In genomic region chr11:68559546-68559945, GRCm38 (mm10) we compare ENCODE assay signal across 17 mouse cellular contexts. TPM values are rescaled to one million over a fixed set of nuclear protein-coding genes. Genes with fewer than 3 reads are reported as not detected.
DNase-seq lines count a peak whose midpoint lies in the region; ATAC-seq and TF ChIP-seq lines count a peak whose summit lies in the region.
"Had no signal": no experiment of that assay in that cellular context is flagged by ENCODE, and none has a peak within 500 bp of the region (broad histone marks: within the 10 kb centered on the region; RNA-seq: fewer than 3 reads in every experiment).

No protein-coding gene starts in this region.

- no peak for DNase-seq in gastrocnemius, adult 2 months
- no peak for DNase-seq in gastrocnemius, postnatal 4 days (ENCODE audit: low spot score in 2 of 2)
- DNase-seq in lung, adult 2 months = no peak
- DNase-seq in lung, postnatal 25 days (ENCODE audit: low spot score) = no peak
- DNase-seq in MEL (ENCODE audit: low read depth, low spot score) = peak; percentile 70
- no peak for DNase-seq in stomach, postnatal 0 days (ENCODE audit: low spot score)
- no peak for DNase-seq in gastrocnemius, postnatal 10 days
- DNase-seq in layer of hippocampus, postnatal 10 days (ENCODE audit: low spot score in 2 of 2) = no peak
- DNase-seq: adrenal gland, adult 8-10 months; cerebellum, adult 18-20 months; kidney, adult 11 months; spleen, adult 18-20 months had no signal

- H3K27me3 ChIP-seq in MEL (ENCODE audit: control insufficient read depth in 1 of 2, insufficient read depth in 2 of 2, low read length in 2 of 2) = peaks cover 2 to 10% of the 10 kb centered on the region in 2 experiments
- H3K27me3 ChIP-seq in stomach, postnatal 0 days (ENCODE audit: control insufficient read depth, insufficient read depth, low read length) = no peaks in the 10 kb centered on the region

- peak; percentile 53 for TF ChIP-seq CTCF in gastrocnemius, adult 2 months (IDR thresholded peaks at IDR 0.05)
- TF ChIP-seq CTCF in lung, adult 2 months (IDR thresholded peaks at IDR 0.05; ENCODE audit: insufficient read depth, low read length) = peak; percentile 36; the same call in 1 of the 2 replicates
- peak; percentile 61 to 84 (median 78) for TF ChIP-seq CTCF in MEL (IDR thresholded peaks at IDR 0.05 in 2 of 3, conservative IDR thresholded peaks at IDR 0.05 in 1 of 3; ENCODE audit: control insufficient read depth in 1 of 3, insufficient read depth in 1 of 3, low read depth in 2 of 3, low read length in 3 of 3, poor library complexity in 1 of 3, severe bottlenecking in 1 of 3)
- peak; percentile 64 for TF ChIP-seq CTCF in stomach, postnatal 0 days (IDR thresholded peaks at IDR 0.05; ENCODE audit: low read depth)

- H3K79me2 ChIP-seq in MEL (ENCODE audit: control insufficient read depth, insufficient read depth, low read length, poor library complexity) = no peaks in the 10 kb centered on the region

- intact Hi-C loops in gastrocnemius, adult 2 months (cut with DNase I) = no loop called here

- H3K4me2 ChIP-seq in stomach, postnatal 0 days (replicated peaks; ENCODE audit: low read depth) = no peak overlapping the region
- H3K4me2 ChIP-seq: embryonic facial prominence, embryonic 12.5 days; liver, embryonic 15.5 days; midbrain, embryonic 13.5 days had no signal

- no peak for TF ChIP-seq EP300 in MEL (IDR thresholded peaks at IDR 0.05; ENCODE audit: low read depth in 1 of 2, low read length in 2 of 2)
- no peak for TF ChIP-seq EP300 in stomach, postnatal 0 days (optimal IDR thresholded peaks at IDR 0.05)

- H3K27ac ChIP-seq in gastrocnemius, adult 2 months = no peak overlapping the region
- H3K27ac ChIP-seq in MEL (ENCODE audit: control insufficient read depth, low read depth, low read length) = no peak overlapping the region
- H3K27ac ChIP-seq in stomach, postnatal 0 days (replicated peaks) = no peak overlapping the region
- H3K27ac ChIP-seq: embryonic facial prominence, embryonic 12.5 days; liver, embryonic 15.5 days; midbrain, embryonic 13.5 days had no signal

- TF ChIP-seq POLR2A in lung, adult 2 months (IDR thresholded peaks at IDR 0.05; ENCODE audit: borderline replicate concordance, extremely low read depth, low read depth, low read length) = no peak
- TF ChIP-seq POLR2A in MEL (IDR thresholded peaks at IDR 0.05; ENCODE audit: control insufficient read depth in 1 of 2, insufficient read depth in 1 of 2, low read depth in 1 of 2, low read length in 2 of 2, poor library complexity in 1 of 2) = no peak

- 52% methylated on average over 1 of the region's 1 CpGs for WGBS in lung, adult 2 months
- WGBS in stomach, postnatal 0 days = 71% methylated on average over 1 of the region's 1 CpGs

- no peaks in the 10 kb centered on the region for H3K9me3 ChIP-seq in MEL (replicated peaks; ENCODE audit: insufficient read depth, low read length)
- H3K9me3 ChIP-seq in stomach, postnatal 0 days (ENCODE audit: control insufficient read depth, low read length) = no peaks in the 10 kb centered on the region
- H3K9me3 ChIP-seq: embryonic facial prominence, embryonic 12.5 days; G1E; liver, embryonic 15.5 days; midbrain, embryonic 13.5 days had no signal

- ATAC-seq in stomach, postnatal 0 days (ENCODE audit: low FRiP score, low TSS enrichment) = no peak
- ATAC-seq: midbrain, embryonic 13.5 days had no signal

- no peaks in the 10 kb centered on the region for H3K4me1 ChIP-seq in lung, adult 2 months (ENCODE audit: control insufficient read depth, insufficient read depth, low read length)
- peaks cover 0 to 4% of the 10 kb centered on the region in 2 experiments; a peak in 2 of 4 replicates for H3K4me1 ChIP-seq in MEL (ENCODE audit: control insufficient read depth in 1 of 2, insufficient read depth in 2 of 2, low read length in 2 of 2)
- H3K4me1 ChIP-seq in stomach, postnatal 0 days (replicated peaks; ENCODE audit: control insufficient read depth, insufficient read depth) = no peaks in the 10 kb centered on the region
- H3K4me1 ChIP-seq: liver, embryonic 15.5 days had no signal

- no peaks in the 10 kb centered on the region for H3K36me3 ChIP-seq in MEL (ENCODE audit: control insufficient read depth in 1 of 2, insufficient read depth in 2 of 2, low read length in 2 of 2)
- H3K36me3 ChIP-seq in stomach, postnatal 0 days (ENCODE audit: control insufficient read depth, insufficient read depth, low read length) = no peaks in the 10 kb centered on the region
- H3K36me3 ChIP-seq: embryonic facial prominence, embryonic 12.5 days; G1E; liver, embryonic 15.5 days; midbrain, embryonic 13.5 days had no signal

- TF ChIP-seq RAD21 in MEL (IDR thresholded peaks at IDR 0.05; ENCODE audit: low read depth, low read length) = peak; percentile 82

- peak overlapping the region; percentile 61; the same call in 1 of the 2 replicates for H3K9ac ChIP-seq in MEL (ENCODE audit: control insufficient read depth, low read depth, low read length, poor library complexity, severe bottlenecking)
- H3K9ac ChIP-seq in stomach, postnatal 0 days (ENCODE audit: low read length) = no peak overlapping the region
- H3K9ac ChIP-seq: embryonic facial prominence, embryonic 12.5 days; liver, embryonic 15.5 days; midbrain, embryonic 13.5 days had no signal

- H3K4me3 ChIP-seq in gastrocnemius, adult 2 months = no peak overlapping the region
- no peak overlapping the region for H3K4me3 ChIP-seq in lung, adult 2 months (replicated peaks; ENCODE audit: extremely low read depth, low read depth, low read length)
- no peak overlapping the region; a peak in 1 of 4 replicates for H3K4me3 ChIP-seq in MEL (ENCODE audit: control insufficient read depth in 1 of 2, insufficient read depth in 1 of 2, low read depth in 2 of 2, low read length in 2 of 2)
- no peak overlapping the region for H3K4me3 ChIP-seq in stomach, postnatal 0 days (ENCODE audit: low read depth, low read length)
- H3K4me3 ChIP-seq: embryonic facial prominence, embryonic 12.5 days; liver, embryonic 15.5 days; midbrain, embryonic 13.5 days had no signal

TF ChIP-seq in MEL, 35 proteins besides CTCF, POLR2A, EP300 and RAD21:
- TF ChIP-seq ZC3H11A (IDR thresholded peaks at IDR 0.05; ENCODE audit: low read depth, low read length) = peak; percentile 82
- TF ChIP-seq MXI1 (IDR thresholded peaks at IDR 0.05; ENCODE audit: low read depth, low read length) = peak; percentile 56
- TF ChIP-seq SIN3A (IDR thresholded peaks at IDR 0.05; ENCODE audit: low read length) = peak; percentile 61
- 0 out of 2 replicates have a peak, but pooled peaks have one; percentile 26 for TF ChIP-seq MAZ (IDR thresholded peaks at IDR 0.05; ENCODE audit: low read depth, low read length)
- TF ChIP-seq MAX (IDR thresholded peaks at IDR 0.05; ENCODE audit: low read length) = peak; percentile 61; the same call in 1 of the 2 replicates
- TF ChIP-seq CHD1 (IDR thresholded peaks at IDR 0.05; ENCODE audit: low read depth, low read length) = no peak
- peak; percentile 65 for TF ChIP-seq ZNF384 (IDR thresholded peaks at IDR 0.05; ENCODE audit: low read depth, low read length)
- peak; percentile 86 for TF ChIP-seq SMC3 (IDR thresholded peaks at IDR 0.05; ENCODE audit: low read depth, low read length)
- TF ChIP-seq GABPA (IDR thresholded peaks at IDR 0.05; ENCODE audit: low read depth, low read length) = no peak
- TF ChIP-seq GATA1 (IDR thresholded peaks at IDR 0.05; ENCODE audit: low read depth, low read length) = no peak
- no peak for TF ChIP-seq TBP (IDR thresholded peaks at IDR 0.05; ENCODE audit: low read depth, low read length)
- 0 out of 2 replicates have a peak, but pooled peaks have one; percentile 18 for TF ChIP-seq TCF12 (IDR thresholded peaks at IDR 0.05; ENCODE audit: low read depth, low read length)
- peak; percentile 92 for TF ChIP-seq MYC (IDR thresholded peaks at IDR 0.05; ENCODE audit: low read depth, low read length)

RNA-seq across cellular contexts. Expression of gene Mfsd6l, which starts 3.6 kb away (rescaled TPM):
- under 1 TPM in 1 of 2 experiments, not detected in 1; 0.11 TPM for total RNA-seq in gastrocnemius, adult 2 months (2021)
- under 1 TPM in 1 of 2 experiments, not detected in 1; 0.21 TPM for total RNA-seq in gastrocnemius, postnatal 4 days (2021)
- 3.4 and 4.3 TPM in 2 replicates for polyA plus RNA-seq in lung, adult 2 months (2012; rRNA removed)
- total RNA-seq in MEL (2012; rRNA removed) = not detected in 2 replicates
- polyA plus RNA-seq in MEL (2012; ENCODE audit: insufficient read depth in 1 of 2, insufficient read length in 2 of 2, low read depth in 1 of 2, low replicate concordance in 2 of 2, missing spikeins in 1 of 2) = under 1 TPM in 1 of 2 experiments, not detected in 1; 0.04 TPM
- polyA plus RNA-seq in stomach, postnatal 0 days (2015; fragmentation: Nextera tagmentation; extraction: Ambion mirVana) = 3.7 and 3.9 TPM in 2 replicates
- under 1 TPM; 0.14 to 0.20 TPM for total RNA-seq in gastrocnemius, postnatal 10 days (2021)
- under 1 TPM; 0.16 to 0.23 TPM for total RNA-seq in layer of hippocampus, postnatal 10 days (2021)
- polyA plus RNA-seq: G1E; heart, embryonic 14.5 days; liver, embryonic 15.5 days; midbrain, embryonic 13.5 days had no signal

RNA-seq across cellular contexts. Expression of gene Ccdc42, which starts 27.3 kb away (rescaled TPM):
- total RNA-seq in gastrocnemius, adult 2 months (2021) = not detected
- not detected for total RNA-seq in gastrocnemius, postnatal 4 days (2021)
- 5.0 and 8.5 TPM in 2 replicates for polyA plus RNA-seq in lung, adult 2 months (2012; rRNA removed)
- not detected in 2 replicates for total RNA-seq in MEL (2012; rRNA removed)
- polyA plus RNA-seq in MEL (2012; ENCODE audit: insufficient read depth in 1 of 2, insufficient read length in 2 of 2, low read depth in 1 of 2, low replicate concordance in 2 of 2, missing spikeins in 1 of 2) = not detected
- not detected in 2 replicates for polyA plus RNA-seq in stomach, postnatal 0 days (2015; fragmentation: Nextera tagmentation; extraction: Ambion mirVana)
- total RNA-seq in gastrocnemius, postnatal 10 days (2021) = under 1 TPM in 1 of 2 experiments, not detected in 1; 0.31 TPM
- total RNA-seq in layer of hippocampus, postnatal 10 days (2021) = under 1 TPM; 0.49 to 0.87 TPM
- total RNA-seq: adrenal gland, adult 8-10 months; G1E had no signal
- polyA plus RNA-seq: G1E; liver, embryonic 15.5 days had no signal

RNA-seq across cellular contexts. Expression of gene Pik3r6, which starts 56.7 kb away (rescaled TPM):
- total RNA-seq in gastrocnemius, adult 2 months (2021) = 1 to 10 TPM in 1 of 2 experiments, under 1 TPM in 1; 0.94 to 1.8 TPM
- total RNA-seq in gastrocnemius, postnatal 4 days (2021) = 1 to 10 TPM; 3.8 to 4.8 TPM
- polyA plus RNA-seq in lung, adult 2 months (2012; rRNA removed) = 12.3 and 13.3 TPM in 2 replicates
- total RNA-seq in MEL (2012; rRNA removed) = 0.36 and 0.42 TPM in 2 replicates
- polyA plus RNA-seq in MEL (2012; ENCODE audit: insufficient read depth in 1 of 2, insufficient read length in 2 of 2, low read depth in 1 of 2, low replicate concordance in 2 of 2, missing spikeins in 1 of 2) = 1 to 10 TPM in 1 of 2 experiments, not detected in 1; 1.5 TPM
- 1.3 and 1.8 TPM in 2 replicates for polyA plus RNA-seq in stomach, postnatal 0 days (2015; fragmentation: Nextera tagmentation; extraction: Ambion mirVana)
- total RNA-seq in gastrocnemius, postnatal 10 days (2021) = 1 to 10 TPM; 3.0 to 3.1 TPM
- total RNA-seq in layer of hippocampus, postnatal 10 days (2021) = 1 to 10 TPM; 2.0 to 2.5 TPM
